Mouse (Mus musculus) gastrocnemius, adult 18-20 months (tissue): ENCODE data around the gene Itgb5. TPM values are rescaled to one million over a fixed set of nuclear protein-coding genes. Genes with fewer than 3 reads are reported as not detected.

Experiments
- DNase-seq: peaks from one replicate; pipeline ENCODE4 v3.0.0; 2021; ENCODE audit warnings: low spot score
- total RNA-seq, 2 experiments: library from RNA; stranded (reverse); gene quantifications; 2 replicates each; pipeline ENCODE4 v1.2.3; 2021

Gene Itgb5
- total RNA-seq, 2 experiments from 2014 or later, result 94.8 to 115 TPM

DNA sequence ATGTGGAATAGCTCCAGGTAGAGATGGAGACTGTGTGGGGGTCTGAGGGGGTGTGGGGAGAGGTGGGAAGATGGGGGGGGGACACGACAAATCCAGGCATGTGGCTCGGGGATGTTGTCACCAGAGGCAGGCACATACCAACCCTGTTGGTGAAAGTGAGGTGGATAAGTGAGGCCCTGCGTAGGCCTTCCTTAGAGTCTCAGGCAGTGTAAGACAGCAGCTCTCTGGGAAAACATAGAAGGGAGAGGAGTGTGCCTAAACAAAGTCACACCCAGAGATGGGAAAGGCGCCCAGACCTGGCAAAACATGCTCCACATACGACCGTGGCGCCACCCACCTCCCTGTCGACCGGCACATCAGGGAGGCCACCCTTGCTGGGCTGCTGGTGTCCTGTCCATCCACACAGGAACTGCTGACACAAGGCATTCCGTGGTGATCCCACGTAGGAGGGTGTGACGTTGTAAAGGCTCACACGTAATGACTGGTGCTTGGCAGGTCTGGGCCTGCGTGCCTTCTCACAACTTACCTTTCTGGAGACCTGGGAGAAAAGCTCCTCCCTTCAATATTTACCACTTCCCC, 42.5 kb downstream of the Itgb5 start:
- no peak for DNase-seq

DNA sequence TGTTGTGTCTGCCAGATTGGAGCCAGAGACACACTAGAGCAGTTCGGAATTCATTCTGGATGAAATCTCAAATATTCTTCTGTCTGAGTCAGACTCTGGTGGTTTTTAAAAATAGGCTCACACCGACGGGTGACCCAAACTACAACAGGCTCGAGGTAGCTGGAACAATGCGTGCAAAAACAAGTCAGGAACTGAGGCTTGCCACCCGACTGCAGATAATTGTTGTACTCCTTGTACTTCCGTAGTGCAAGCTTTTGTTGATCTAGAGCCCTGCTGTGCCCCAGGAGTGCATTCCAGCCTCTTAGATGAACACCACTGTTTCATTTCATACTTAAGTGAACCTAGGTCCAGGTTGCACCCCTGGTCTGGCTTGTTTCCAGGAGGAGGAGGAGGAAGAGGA, 43.8 kb downstream of the Itgb5 start:
- no peak for DNase-seq

DNA sequence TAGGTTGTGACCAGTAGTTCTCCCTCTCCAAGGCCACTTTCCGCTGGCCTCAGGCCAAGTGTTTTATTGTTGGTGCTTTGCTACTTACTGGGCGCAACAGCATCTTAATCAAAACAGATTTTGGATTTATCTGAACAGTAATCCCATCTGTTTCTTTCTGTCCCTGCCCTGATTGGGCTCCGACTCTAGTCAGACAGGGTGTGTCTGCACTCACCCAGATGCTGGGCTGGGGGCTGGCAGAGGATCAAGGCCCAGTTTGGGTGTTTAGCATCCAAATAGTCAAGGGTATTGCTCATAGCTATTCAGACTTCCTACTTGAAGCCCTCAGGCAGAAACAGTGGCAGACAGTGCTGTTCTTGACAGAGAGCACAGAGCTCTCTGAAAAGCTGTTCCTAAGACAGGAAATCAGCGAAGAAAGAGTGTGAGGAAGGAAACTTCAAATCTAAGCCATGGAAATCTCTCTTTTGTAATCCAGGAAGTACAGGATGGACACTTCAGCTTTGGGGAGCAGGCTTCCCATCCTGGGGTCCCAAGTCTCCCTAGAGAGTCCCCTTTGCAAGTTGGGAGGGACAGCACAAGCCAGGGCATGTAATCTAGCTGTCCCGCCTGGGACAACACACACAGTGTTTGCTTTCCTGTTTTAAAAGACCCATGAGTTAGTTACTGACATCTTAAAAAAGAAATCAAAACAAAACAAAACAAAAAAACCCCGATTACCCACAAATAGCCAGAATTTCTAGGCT, 48.7 kb downstream of the Itgb5 start:
- DNase-seq, result peak; percentile 71

DNA sequence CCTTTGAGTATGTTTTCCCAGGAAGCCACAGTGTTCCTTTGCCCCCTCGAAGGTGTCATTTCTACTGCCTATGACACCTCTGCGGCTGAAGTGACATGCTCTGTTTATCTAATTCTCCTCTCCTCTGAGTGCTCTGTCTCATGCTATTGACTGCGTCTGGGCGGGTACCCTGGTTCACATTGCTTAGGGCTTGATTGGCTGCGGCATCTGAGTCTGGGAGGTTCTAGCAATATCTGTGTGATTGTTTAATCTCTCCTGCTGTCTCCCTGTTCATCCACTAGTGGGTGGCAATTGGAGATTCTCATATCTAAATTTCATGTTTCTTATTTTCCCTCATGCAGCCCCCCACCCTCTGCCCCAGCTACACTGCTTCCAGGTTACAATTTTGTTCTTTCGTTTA, 49.6 kb downstream of the Itgb5 start:
- DNase-seq, result no peak

DNA sequence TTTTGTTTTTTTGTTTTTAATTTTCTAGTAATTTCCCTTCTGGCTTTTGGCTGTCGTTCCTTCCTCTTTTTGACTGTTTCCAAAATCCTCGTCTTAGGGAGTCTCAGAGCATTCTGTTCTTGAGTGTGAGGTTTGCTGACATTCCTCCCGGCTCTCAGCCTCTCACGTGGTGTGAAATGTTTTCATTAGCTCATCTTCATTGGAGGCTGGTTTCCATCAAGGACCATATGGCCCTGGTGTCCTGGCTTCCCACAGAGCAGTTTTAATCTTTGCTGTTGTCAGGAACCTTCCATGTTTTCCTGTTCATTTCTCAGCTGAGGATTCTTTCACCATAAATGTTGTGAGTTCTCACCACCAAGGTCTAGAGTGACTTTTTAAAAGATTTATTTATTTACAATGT, 50.1 kb downstream of the Itgb5 start:
- no peak for DNase-seq

DNA sequence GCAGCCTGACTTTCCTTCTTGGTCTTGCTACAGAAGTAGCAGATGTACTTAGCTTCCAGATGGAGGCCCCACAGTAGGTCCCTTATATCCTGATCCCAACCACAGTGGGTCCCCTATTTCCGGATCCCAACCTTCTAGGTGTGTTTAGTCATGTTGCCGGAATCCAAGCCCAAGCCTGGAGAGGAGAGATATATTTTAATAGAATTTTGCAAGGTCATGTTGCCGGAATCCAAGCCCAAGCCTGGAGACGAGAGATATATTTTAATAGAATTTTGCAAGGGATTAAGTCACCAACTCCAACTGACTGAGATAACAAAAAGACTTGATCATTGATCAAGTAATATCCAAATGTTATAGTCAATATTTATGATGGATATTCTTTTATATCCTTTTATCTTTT, 51.3 kb downstream of the Itgb5 start:
- DNase-seq, result no peak

DNA sequence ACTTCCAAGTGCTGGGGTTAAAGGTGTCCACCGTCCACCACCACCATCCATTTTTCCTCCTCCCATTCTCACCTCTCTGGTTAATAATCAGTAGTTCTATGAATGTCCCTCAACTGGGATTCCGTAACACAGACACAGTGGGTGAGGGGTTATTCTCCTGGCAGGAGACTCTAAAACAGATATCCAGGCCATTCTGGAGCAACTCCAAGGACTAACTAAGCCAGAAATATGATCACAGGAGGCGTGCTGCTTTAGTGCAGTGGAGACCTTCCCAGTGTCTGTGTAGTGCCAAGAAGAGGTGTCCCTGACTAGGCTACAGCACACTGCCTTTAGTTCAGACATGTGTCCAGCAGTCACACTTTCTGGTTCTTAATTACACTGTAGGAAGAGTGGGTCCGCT, 53.1 kb downstream of the Itgb5 start:
- peak; percentile 88 for DNase-seq

DNA sequence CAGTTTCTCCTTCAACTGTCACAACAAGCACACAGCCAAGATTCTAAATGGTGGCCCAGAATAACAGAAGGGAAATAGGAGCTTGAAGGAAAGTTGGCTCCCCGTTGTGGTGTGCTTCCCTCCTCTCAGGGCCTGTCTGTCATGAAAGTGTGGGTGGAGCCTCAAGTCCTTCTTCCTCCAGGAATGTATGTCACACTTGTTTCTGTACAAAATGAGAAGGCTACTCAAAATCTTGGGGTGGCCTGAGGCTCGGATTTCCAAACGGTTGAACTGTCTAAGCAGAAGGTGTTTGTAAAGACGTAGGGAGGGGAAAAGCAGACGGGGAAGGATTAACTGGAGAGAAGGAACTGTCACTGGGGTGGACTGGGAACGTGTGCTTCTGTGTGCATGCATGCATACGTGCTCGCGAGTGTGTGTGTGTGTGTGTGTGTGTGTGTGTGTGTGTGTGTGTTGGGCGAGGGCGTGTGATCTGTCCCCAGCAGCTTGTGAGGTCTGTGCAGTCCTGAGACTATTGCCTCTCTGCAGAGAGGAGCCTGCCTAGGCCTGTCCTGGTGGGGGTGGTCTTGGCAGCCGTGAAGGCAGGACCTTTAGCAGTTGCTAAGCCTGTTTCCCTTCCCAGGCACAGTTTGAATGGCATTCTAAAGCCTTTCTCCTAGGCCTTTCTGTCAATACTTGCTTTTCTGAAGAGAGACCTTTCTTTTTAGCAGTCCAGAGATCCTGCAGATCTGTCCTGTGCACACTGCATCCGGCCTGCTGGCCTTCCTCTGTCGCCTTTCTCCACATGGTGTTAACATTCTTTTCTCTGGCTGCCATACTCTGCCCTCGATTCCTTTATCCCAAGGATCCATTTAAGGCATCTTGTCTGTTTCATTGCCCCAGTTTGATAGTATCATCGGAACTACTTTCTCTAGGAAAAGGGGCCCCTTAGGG, 53.8 kb downstream of the Itgb5 start:
- DNase-seq, result peak; percentile 43

DNA sequence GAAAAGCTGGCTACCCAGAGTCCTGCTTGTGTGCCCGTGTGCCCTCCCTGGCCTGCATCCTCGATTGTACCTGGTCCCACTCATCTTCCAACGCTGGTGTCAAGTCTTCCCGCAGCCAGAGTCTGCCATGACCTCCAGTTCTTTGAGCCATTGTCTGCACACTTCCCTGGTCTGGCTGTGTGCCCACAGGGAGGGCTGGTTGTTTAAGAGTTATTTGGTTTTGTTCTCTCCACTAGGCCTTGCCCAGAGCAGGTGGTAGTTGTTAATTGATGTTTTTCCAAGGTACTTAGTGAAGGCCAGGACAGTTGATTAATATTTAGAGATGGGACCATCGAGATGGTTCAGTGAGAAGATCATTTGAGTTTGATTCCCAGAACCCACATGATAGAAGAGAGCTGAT, 54.7 kb downstream of the Itgb5 start:
- no peak for DNase-seq

DNA sequence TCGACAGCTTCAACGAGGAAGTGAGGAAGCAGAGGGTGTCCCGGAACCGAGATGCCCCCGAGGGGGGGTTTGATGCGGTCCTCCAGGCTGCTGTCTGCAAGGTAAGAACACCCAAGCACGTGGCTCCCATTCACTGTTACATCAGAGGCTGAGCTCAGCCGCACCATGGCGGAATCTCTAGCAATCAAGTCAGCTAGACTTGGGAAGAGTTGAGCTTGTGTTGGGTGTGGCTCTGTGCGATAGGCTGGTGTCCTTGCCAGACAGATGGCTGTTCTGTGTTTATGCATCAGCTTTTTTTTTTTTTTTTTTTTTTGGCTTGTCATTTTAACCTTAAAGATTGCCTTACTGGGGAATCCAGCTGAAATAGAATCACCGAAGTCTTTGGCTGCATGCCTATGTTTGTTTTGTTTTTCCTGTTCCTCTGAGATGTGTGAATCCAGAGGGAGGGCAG, 55.6 kb downstream of the Itgb5 start:
- DNase-seq, result no peak

DNA sequence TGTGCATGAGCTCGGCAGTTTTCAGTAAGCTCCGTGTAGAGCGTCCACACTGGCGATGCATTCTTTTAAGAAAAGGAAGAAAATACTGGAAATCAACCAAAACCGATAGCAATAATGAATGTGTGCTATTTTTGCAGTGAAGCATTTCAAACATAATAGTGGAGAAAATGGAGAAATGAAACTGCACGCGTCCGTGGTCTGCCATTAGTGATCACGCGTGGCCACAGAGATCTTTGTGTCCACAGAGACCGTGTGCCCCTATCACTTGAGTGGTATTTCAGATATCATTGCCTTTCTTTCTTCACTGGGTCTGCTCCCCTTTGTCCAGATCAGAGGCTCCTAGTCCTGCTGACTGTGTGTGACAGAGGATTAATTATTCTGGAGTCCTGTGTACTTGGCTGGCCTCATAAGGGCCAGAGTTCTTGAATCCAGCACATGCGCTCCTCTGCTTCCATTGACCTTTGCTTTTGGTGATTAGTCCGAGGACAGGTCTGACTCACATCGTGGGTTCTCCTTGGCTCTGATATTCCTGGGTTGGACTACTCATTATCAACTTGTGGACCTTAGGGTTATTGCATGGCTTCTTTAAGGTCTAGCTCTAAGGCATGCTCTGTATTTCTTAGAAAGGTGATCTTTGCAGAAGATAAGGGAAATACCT, 56.3 kb downstream of the Itgb5 start:
- no peak for DNase-seq

DNA sequence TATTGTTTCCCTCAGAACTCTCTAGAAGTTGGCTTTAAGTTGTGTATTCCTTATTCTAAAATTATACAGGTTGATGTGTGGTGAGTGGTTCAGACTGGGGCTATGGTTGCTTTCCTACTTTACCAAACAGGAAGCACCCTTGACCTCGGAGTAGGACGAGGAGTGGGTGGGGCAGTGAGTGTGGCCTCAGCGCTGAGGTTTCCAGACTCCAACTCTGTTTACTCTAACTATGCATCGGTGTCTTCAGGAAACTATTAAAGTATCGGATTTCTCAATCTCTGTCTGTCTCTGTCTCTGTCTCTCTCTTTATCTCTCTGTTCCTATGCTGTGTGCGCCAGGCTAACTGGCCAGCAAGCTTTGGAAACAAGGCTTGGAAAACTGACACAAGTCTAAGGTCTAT, 57.2 kb downstream of the Itgb5 start:
- no peak for DNase-seq

DNA sequence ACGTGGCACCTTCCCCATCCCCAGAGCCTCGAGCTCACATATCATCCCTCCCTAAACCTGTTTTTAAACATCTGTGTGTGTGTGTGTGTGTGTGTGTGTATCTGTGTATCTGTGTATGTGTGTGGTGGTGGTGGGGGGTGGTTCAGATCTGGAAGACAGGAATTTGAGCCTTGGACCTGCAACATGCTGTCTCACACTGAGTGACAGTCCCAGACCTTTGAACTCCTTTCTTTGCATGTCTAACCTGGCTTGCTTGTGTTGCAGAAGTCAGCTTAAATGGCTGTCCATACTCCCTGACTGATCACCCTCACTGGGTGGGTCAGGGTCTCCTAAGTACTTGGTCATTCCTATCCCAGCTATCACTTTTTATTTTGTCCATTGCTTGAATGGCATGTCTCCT, 58.5 kb downstream of the Itgb5 start:
- no peak for DNase-seq

DNA sequence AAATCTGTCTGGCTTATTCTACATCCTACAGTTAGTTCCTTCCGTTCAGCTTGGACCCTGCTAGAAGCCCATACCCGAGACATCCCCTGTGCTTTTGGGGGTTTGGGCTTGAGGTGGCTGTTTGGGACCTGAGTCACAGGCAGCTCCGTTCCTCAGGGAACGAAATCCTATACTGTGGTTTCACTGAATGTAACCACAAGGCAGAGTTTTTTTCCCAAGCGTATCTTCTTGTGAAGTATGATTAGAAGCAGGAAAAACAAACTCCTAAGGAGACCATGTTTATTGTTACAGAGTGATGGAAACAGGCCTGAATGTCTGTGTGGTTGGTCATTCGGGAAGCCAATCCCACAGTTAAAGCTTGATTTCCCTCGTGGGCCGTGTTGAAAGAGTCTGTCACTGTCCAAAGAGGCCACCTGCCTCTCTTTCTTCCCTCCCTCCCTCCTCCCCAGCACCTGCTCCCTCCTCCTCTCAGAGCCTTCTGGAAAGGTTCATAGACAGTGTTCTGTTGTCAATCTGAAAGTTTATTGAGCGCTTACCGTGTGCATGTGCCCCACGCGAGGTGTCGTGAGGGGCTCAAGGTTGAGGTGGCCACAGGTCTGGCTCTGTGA, 59.6 kb downstream of the Itgb5 start:
- DNase-seq, result no peak

DNA sequence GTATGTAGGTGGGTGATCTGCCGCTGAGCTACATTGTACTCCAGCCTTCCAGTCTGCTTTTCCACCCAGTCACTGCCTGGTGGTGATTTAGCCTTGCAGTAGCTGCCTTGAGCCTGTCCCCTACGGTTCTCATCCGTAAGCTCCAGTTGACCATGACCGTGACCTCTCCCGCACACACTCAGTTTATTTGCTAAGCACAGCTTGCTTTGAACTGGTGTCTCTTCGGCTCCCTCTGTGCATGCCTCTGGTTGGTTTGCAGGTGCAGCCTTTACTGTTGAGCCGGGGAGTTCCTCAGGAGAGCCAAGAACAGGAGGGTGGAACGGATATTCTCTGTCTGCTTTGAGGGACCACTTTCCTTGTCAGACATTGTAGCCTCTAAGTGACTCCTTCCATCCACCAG, 61.6 kb downstream of the Itgb5 start:
- no peak for DNase-seq

DNA sequence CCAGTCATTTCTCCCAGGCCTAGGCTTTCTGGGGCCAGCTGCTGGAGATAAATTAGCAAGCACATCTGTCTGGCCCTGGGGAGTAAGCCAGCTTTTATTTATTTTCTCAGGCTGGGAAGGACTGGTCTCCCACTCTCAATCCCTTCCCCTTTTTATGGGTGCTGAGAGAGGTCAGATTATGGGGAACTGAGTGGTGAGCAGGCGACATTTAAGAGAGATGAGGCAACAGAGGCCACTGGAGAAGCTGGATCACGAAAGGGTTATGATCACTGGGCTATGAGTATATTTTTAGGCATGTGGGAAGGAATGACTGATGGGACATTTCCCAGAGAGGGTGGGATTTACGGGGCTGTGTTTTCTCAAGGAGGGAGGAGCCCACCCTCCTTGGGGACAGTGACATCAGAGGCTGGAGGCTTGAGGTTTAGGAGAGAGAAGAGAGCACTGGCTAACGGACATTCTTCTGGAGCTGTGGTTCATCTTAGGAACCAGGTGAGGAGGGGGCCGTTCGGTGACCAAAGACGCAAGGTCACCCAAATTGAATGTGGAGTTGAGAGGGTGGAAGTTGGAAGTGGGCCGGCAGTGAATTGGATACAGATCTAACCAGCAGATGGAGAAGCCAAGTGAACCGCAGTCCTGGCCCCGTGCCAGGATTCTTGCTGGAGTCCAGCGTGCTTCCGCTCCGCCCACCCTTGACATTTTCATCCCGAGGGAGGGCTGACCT, 62.3 kb downstream of the Itgb5 start:
- DNase-seq, result peak; percentile 89

DNA sequence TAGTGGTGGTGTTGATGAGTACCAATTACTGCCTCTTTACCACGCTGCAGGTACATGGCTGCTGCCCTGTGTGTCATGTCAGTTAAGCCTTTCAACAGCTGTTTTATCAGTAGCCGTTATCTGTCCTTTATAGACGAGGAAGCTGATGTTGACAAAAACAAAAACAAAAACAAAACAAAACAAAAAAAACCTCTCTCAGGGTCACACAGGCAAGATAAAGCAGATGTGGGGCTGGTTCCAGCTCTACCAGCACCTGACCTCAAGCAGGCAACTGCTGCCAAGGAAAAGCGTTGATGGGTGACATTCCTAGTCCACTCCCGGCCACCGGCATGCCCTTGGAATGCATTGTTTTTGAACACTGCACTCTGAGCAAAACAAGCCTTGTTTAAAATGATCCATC, 63.1 kb downstream of the Itgb5 start:
- DNase-seq, result no peak

DNA sequence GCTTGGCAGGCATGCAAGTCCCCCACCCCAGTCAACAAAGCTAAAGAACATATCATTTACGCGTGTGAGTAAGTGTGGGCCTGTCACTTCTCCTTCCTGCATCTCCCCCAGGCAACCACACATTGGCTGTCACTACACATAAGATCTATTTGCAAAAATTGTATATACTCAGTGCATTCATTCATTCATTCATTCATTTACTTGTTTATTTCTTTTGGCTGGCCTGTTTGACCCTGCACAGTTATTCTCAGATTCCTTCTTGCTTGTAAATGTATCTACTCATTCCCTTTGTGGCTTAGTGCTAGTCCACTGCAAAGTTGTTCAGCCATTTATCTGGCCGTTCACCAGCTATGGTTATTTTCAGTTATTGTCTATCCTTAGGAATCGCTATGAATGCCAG, 64.3 kb downstream of the Itgb5 start:
- DNase-seq, result no peak

DNA sequence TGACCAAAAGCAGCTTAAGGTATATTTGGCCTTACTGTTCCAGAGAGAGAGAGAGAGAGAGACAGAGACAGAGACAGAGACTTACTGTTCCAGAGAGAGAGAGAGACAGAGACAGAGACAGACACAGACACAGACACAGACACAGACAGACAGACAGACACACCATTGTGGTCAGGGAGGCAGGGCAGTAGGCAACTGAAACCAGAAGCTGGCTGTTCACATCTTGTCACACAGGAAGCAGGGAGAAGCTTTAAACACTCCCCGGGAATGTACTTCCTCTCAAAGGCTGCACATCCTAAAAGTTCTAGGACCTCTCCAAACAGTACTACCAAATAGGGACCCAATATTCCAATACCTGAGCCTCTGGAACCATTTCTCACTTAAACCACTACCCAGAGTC, 65.0 kb downstream of the Itgb5 start:
- no peak for DNase-seq

DNA sequence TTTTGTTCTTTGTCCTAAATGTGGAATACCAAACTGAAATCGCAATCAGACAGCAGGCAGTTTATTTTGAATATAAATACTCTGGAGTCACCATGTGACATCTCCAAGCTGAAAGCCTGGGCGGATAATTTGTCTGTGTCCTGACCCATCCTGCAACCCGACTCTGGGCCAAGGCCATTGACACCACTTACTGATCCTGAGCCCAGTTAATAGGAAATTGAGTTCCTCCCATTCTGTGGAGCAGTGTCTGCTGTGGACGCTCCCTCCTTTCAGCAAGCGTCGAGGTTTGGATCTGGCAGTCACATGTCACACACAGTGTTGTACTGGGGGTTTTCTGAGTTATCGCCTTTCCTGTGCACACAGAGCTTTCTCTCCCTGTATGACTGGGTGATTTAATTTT, 66.2 kb downstream of the Itgb5 start:
- peak; percentile 70 for DNase-seq

DNA sequence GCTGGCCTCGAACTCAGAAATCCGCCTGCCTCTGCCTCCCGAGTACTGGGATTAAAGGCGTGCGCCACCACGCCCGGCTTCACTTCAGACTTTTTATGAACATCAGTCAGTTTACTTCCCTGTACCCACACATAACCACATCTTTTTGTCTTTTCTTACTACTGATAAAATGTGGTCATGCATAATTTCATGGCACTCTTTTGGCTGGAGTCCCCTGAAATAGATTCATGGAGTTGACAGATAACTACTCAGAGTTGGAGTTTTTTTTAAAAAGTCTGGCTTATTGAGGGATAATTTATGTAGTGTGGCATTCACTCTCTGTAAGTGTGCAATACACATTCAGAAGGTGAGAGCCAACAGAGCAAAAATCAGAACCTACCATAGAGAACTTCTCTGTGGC, 67.3 kb downstream of the Itgb5 start:
- DNase-seq, result no peak
